Mouse (Mus musculus): Measurements from ENCODE around the gene Rbm10.

GRCm38 (mm10) chrX:20662716-20663443, 45.6 kb downstream of the Rbm10 start:
- TF ChIP-seq GATA1 (IDR thresholded peaks at IDR 0.05; ENCODE audit: borderline replicate concordance, low read length) (no peak), FLI1 (IDR thresholded peaks at IDR 0.05; ENCODE audit: low read length) (no peak)
